Mouse (Mus musculus) cerebellum, adult 2 months (tissue): ENCODE data around the gene Fry.

Experiments used
- CTCF ChIP-seq: fragments of 200-500 bp; IDR thresholded peaks from 2 replicates; pipeline ENCODE4 v1.5.1; 2011; ENCODE audit warnings: low read depth, mild to moderate bottlenecking, control low read depth, low read length, moderate library complexity, borderline replicate concordance; ENCODE audit not compliant: insufficient read depth
- POLR2A ChIP-seq: fragments of 200-500 bp; IDR thresholded peaks from 2 replicates; pipeline ENCODE4 v1.6.1; 2011; ENCODE audit warnings: low read length, control low read depth, borderline replicate concordance; ENCODE audit not compliant: insufficient read depth

GRCm38 (mm10) chr5:150261361-150261760 lies 142.9 kb downstream of the Fry start:
- TF ChIP-seq CTCF (no peak), POLR2A (no peak)
